Mouse (Mus musculus): Measurements from ENCODE around the gene Txn2.

Gene Txn2

DNA sequence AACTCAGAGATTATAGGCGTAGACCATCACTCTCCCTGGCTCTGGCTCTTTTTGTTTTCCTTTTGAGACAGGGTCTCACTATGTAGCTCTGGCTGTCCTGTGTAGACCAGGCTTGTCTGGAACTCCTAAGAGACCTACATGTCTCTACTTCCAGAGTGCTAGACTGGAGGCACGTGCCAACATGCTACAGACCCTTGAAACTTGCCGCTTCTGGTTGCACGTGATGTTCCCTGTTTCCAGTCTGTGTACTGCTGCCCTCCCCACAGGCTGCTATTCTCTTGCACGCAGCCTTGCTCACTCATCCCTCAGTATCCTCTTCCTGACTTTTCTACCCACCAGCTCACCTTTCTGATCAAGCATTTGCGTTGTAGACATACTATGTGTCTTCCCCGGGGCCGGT is 22.7 kb downstream of the Txn2 start:
- DNase-seq, result no peak

DNA sequence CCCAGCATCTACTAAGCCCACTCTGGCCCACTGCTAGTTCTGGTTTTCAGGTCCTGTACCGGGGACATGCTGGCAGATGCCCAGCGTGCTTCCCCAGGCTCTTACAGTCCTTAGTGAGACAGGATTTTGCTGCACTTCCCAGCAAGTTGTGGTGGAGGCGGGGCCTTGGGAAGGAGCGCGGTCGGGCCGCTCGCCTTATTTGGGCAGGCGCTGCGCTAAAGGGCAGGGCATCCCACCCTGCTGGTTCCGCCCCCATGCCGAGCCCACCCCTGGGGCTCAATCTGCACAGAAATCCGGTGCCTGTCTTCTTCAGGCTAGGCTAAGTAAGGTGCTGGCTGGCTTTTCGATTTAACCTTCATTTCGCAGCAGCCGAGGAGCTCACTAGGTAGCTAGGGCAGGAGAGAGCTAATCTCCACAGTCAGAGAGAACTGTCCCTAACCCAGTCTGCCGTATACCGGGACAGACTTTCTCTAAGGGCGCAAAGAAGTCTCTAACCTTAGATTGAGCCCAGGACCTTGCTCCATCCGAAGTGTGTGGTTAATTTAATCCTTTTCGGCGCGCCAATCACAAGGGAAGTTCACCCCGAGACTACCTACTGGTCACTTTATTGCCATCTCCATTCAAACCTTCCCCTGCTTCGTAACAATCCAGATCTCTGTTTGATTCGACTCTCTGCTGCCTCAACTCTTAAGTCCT is 23.4 kb downstream of the Txn2 start:
- DNase-seq, result peak; percentile 78 to 79

DNA sequence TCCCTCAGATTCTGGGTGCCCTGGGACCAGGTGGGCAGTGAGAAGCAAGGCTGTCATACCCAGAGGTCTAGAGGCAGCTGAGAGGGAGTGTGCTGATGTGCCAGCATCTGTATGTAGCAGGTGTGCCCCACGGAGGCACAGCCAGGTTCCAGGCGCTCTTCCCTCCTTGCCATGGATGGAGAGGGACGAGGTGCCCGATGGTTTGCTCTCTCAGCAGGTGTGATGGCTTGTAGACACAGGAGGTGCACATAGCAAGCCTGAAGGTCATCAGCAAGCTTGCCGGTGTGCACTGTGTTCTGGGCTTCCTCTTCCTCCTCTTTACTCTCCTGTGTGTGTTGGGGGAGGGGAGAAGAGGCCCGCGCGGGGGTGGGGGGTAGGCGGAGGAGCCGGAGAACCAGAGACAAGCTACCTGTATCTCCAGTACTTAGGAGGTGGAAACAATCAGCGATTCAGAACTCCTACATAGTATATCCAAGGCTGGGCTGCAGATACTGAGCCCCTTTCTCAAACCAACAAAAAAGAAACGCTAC is 24.4 kb downstream of the Txn2 start:
- DNase-seq, result no peak

DNA sequence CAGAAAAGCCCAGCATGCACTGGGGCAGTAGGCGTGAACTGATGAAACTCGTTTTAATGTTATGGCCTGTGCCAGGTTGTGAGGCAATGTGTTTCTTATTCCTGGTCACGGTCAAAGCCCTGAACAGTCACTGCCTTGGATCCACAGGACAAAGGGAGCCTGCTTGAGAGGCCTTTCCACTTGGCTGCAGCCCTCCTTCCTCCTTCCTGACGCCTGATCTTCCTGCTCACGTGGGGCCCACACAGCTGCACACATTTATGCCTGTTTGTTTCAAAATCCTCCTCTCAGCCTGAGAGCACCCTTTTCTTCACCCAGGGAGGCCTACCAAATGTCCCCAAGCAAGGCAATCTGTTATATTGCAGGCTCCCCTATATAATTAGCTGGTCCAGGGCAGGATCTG is 25.6 kb downstream of the Txn2 start:
- peak in 1 of 2 experiments; percentile 63 for DNase-seq

DNA sequence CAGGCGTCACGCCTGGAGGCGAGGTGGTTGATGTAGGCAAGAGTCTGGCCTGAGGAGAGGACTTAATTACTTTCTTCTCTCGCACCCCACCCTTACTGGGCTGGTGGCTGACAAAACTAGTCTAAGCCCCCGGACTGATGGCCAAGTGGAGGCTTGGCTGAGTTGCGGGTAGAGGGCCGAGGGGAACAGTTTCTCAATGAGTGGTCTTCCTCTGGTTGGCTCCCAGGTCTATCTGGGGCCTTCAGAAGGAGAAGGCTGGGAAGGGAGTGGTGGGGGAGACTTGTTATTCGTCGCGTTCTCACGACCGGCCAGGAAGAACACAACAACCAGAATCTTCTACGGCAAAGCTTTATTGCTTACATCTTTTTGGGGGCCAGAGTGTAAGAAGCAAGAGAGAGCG is 33.9 kb downstream of the Txn2 start:
- DNase-seq, result no peak

DNA sequence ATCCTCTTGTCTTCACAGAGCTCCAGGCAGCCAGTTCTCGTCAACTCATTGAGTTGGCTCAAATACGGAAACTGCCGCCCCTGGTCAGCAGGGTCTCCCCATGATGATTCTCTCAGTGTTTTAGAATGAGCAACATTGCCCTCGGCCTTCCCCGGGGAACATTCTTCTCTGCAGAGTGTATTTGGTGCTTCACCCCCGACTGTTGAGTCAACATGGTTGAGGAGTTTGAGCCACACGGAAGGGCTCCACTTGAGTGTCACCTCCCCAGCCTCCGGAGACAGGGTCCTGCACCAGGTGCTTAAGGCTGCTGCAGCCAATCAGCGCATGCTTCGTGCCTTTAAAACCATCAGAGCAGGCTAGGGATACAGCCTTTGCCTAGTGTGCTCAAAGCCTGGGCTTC is 35.5 kb downstream of the Txn2 start:
- no peak for DNase-seq

DNA sequence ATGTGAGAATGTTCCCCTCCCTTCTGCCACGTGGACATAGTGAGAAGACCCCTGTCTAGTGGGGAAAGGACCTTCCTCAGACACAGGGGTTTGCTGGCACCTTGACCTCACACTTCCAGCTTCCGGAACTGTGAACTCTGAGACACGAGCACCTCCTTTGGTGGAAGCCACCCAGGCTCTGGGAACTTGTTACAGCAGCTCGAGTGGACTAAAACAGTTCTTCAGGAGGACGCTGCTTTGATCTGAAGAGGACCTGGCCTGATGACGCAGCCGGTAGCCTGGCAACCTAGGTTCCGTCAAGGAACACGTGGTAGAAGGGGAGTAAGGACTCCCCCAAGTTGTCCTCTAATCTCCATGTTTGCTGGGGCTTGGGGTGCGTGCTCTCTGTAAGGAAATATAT is 36.4 kb downstream of the Txn2 start:
- no peak for DNase-seq

DNA sequence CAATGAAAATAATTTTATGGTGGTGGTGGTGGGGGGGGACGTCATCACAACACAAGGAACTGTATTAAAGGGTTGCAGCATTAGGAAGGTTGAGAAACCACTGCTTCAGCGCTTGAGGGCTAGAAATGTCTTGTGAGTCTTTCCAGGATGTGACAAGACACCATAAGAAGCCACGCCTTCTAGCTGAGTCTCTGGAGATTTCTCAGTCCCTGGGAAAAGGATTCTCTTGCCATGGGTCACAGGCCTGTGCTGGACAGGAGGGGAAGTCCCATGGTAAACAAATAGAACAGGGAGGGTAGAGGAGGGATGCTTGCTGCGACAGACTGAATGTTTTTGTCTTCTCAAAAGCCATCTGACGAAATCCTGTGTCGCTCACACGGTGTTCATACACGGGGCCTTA is 37.0 kb downstream of the Txn2 start:
- peak in 1 of 2 experiments; percentile 55 for DNase-seq

DNA sequence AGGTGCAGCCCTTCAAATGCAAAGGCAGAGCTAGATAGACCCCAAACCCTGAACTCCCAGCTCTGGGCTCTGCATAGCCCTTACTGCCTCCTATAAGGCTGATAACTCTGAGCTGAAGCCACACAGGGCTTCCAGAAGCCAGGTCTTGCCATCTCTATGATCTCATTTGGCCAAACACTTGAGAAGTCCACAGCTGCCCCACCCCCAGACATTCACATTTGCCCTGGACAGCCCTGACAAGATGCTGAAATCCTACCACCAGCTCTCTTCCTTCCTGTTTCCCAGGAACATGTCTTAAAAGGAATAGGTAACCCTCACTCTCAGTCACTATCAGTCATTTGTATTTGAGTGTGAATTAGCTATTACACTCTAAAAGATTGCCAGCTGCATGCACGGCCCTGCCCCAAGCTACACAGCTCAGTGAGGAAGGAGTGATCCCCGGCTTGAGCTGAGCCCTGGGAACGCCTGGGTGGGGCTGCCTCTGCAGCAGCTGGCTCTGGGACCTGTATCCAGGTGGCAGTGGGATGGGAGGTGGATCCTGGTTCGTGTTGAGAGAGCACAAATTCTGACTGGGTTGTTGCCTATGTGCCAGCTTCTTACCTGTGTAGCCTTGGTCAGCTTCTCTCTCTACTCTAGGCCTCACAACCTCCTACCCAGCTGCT is 38.9 kb downstream of the Txn2 start:
- no peak for DNase-seq

DNA sequence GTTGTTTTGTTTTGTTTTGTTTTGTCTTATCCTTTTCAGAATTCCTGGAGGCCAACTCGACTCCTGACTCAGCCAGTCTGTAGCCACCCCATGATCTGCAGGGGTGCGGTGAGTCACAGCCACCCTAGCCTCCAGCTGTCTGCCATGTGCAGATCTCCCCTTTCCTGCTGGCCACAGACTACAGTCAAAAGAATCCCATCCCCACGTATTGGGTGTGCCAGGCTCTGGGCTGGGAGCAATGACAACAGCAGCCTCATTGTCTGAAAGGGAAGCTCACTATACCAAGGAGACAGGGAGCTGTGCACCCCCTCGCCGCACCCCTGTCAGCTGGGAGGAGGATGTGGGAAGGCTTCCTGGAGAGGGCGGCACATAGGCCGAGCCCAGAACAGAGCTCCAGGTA is 40.5 kb downstream of the Txn2 start:
- no peak for DNase-seq

DNA sequence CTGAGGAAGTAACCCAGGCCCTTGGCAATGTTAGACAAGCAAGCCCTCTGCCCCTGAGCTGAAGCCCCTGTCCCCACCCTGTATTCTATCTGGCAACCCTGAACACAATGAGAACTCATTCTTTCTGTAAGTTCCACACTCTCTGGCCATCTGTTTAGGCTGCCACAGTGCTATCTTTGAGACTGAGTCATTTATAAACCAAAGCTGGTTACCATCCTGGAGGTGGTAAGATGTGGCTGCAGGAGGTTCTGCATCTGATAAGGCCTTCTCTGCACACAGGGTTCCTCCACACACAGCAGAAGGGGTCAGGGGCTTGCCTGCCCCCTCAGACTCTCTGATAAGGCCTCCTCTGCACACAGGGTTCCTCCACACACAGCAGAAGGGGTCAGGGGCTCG is 41.7 kb downstream of the Txn2 start:
- DNase-seq, result no peak

DNA sequence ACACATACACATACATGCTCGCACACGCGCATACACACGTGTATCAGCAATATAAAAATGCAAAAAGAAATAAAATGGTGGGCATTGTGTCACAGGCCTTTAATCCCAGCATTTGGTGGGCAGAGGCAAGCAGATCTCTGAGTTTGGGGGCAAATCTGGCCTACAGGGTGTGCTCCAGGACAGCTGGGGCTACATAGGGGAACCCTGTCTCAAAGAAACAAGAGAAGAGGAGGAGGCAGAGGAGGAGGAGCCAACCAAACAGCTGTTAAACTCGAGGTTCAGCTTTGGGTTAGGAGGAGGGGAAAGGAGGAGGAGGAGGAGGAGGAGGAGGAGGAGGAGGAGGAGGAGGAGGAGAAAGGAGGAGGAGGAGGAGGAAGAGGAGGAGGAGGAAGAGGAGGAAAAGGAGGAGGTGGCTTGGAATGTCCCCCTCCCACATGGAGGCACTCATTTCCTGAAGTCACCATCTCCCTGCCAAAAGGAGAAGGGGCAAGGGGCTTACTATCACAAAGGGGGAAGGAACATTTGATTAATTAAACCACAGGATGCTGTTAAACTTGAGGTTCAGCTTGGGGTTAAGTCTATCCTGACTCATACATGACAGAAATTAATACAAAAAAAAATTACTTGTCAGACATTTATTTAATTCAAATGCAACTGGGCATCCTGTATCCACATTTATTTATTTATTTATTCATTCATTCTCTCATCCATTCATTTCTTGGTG is 42.3 kb downstream of the Txn2 start:
- no peak for DNase-seq

DNA sequence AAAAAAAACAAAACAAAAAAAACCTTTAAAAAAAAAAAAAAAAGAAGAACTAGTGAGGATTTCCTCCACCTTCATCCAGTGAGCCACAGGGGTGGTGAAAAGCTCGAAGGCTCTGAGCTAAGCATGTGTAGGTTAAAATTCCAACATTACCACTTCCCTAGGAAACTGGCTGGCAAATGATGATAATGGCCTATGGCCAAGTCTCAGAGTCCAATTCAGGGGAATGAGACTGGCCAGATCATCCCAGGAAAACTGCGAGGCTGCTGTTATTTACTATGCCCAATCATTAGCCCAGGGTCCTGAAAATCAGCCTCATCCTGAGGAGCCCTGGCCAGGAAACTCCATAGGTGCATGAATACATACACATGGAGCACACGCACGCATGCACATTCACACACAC is 42.9 kb downstream of the Txn2 start:
- DNase-seq, result peak; percentile 61 to 67

DNA sequence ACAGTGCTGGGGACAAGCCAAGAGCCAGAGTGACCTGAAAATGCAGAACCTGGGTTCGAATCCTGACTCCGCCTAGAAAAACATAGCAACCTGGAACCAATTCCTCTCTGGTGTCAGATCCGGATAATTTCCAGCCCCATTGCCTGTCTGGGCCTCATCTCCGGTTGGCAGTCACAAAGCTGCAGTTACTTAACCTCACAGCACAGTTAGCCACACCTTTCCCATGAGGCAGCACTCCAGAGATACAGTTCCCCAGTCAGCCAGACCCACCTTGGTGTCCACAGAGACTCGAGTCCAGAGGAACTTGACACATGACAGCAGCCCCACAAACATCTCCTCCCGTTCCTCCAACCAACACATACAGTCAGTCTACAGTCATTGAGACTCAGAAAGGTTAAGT is 43.6 kb downstream of the Txn2 start:
- DNase-seq, result no peak

DNA sequence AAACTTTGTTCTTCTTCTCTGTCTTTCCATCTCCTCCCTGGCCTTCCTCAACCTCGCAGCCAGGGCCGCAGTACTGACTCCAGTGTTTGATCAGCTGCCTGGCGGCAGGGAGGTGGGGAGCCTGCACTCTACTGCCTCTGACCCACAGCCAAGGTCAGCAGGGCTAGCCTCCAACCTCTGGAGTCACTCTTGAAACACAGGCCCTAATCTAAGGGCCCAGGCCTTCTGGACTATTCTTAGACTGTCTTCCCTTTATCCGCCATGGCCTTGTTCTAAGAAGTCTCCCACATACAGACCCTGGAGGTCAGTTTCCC is 45.2 kb downstream of the Txn2 start:
- no peak for DNase-seq

DNA sequence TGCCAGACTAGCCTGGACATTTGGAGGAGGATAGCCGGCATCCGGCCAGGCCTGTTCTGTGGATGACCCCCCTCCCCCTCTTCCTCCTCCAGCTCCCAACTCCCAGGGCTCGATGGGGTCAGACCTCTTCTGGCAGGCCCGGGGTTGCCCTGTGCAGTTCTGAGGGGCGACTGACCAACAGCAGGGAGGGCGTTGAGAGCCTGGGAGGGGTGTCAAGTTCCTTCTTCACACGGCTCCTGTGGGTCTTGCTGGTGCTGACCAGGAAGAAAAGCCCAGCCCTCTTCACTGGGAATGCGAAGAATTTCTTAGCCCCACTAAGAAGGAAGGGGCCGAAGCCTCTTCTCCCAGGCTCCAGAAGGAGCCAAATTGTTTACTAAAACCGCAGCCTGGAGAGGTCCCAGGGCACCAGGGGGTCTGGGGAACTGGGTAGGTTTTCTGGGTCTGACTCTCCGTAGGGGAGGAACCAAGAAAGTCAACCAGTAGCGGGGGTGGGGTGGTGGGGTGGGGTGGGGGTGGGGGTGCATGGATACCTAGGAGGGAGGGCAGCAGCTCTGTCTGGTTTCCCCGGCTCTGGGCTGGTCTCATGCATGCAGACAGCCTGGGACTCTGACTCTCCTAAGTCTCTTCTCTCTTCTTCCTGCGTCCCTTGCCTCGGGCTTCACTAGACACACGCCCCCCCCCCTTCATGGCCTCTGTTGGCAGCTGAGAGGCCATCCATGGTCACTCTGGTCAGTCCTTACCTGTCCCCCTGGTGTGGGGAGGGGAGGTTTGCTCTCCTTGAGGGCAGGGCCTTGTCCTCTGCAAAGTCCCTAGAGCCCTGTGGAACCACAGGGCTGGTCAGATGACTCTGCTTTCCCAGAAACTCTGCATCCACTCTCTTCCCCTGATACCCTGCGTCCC is 45.8 kb downstream of the Txn2 start:
- DNase-seq, result no peak

DNA sequence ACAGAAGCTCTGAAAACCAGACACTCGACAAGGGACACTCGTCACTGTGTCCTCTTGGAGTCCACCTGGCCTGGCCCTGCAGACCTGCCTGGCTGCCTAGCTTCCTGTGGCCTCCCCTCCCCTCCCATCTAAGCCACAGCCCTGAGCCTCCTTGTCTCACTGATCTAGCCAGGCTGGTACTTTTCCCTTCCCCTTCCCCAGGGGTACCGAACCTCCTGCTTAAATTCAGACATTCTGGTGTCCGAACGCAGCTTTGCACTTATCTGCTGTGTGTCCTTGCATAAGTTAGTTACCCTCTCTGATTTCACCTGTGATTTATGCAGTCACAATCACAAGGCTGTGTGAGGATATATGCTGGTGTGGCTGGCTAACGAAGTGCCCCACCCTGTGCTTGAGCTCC is 46.5 kb downstream of the Txn2 start:
- no peak for DNase-seq

DNA sequence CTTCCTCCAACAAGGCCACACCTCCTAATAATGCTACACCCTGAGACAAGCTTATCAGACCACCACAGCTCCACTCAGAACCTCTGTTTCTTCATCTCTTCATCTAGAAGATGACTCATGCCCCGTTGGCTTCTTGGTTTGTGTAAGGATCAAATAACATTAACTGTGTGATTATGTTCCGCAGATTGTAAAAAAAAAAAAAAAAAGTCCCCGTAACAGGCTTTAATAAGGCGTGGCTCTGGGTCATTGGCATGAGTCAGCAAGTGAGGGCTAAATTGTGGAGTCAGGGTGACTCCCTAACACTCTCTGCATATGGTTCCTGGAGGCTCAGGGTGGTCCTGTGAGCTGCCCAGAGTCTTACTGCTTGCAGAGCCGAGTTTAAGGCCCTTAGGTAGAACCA is 47.1 kb downstream of the Txn2 start:
- DNase-seq, result no peak

DNA sequence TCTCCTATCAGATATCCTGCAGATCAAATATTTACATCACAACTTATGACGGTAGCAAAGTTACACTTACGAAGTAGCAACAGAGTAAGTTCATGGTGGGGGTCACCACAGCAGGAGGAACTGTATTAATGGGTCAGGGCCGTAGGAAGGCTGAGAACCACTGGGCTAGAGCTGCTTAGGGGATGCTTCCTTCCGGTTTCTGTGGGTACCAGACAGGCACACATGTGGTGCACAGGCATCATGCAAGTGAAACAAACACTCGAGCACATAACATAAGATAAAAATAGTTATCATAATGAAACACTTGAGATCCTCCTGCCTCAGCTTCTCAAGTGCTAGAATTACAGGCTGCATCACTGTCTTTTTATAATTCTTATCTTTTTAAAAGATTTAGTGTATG is 48.1 kb downstream of the Txn2 start:
- no peak for DNase-seq

DNA sequence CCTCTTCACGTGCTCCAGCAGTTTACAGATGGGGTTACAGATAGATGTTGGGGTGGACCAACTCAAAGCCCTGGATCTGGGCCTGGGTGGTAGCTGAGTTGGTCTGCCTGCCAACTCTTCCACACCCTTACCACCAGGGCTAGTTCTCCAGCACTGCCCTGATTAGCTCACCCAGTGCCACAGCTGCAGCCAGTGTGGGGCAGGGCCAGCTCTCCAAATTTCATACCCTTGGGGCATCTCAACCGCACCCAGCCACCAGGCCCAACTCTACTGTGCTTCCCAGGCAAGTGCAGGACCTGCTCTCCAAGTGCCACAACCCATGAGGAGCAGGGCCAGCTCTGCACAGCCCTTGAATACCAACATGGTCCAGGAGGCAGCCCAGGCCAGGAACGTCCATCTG is 49.0 kb downstream of the Txn2 start:
- DNase-seq, result no peak

DNA sequence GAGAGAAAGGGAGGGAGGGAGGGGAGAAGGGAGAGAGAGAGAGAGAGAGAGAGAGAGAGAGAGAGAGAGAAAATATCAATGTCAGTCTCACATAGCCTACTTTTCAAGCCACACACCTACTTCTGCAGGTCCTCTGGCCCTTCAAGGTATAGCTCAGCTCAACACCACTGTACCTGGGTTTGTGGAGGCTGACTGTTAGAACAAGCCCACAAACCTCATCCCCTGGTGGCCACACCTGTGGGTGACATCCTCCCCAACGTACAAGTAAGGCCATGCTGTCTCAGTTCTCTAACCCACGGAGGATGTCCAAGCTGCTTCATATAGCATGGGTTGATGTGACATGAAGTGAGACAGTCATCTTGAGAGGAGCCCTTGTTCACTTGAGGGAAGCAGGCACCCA is 51.6 kb downstream of the Txn2 start:
- no peak for DNase-seq

DNA sequence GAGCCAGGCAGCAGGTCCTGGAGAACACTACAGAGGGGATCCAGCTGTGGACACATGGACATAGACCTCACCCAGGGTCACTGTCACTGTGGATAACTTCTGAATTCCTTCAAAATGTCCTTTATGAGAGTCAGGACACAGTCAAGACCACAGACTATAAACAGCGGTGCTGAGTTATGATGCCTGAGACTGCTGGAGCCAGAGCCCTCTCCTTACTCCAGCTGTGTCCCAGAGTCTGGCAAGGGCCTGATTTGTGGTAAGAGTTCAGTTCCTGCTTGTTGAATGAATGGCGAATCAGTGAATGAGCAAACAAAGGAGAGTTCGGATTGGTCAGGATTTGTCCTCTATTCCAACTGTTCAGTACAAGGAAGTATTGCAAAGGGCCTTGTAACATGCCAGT is 52.1 kb downstream of the Txn2 start:
- DNase-seq, result peak in 1 of 2 experiments; percentile 58

DNA sequence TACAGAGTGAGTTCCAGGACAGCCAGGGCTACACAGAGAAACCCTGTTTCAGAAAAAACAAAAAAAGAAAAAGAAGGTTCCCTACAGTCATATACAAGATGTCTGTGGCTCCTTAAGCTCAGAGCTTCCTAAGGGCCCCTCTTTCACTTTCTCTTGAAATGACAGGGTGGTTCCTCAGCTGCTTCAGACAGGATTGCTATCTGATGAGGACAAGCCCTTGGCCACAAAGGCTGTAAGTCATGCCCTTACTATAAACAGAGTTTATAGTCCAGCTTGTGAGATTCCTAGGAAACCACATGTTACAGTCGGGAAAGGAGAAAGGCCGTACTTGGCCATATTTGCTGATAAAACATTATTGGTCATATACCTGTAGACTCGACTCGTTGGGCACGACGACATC is 52.9 kb downstream of the Txn2 start:
- DNase-seq, result no peak
